Mouse (Mus musculus) olfactory bulb, adult 2 months (tissue): ENCODE measurements around the gene Slc6a5.

ENCODE experiments used
- CTCF ChIP-seq: fragments of 200-500 bp; IDR thresholded peaks from 2 replicates; pipeline ENCODE4 v1.5.1; 2012; ENCODE audit warnings: low read depth, mild to moderate bottlenecking, low read length, moderate library complexity; ENCODE audit not compliant: insufficient read depth
- POLR2A ChIP-seq: fragments of 200-500 bp; IDR thresholded peaks from 2 replicates; pipeline ENCODE4 v1.6.1; 2012; ENCODE audit warnings: mild to moderate bottlenecking, low read depth, low read length, moderate library complexity; ENCODE audit not compliant: insufficient read depth

GRCm38 (mm10) chr7:49936821-49937220, 26.9 kb downstream of the Slc6a5 start:
- TF ChIP-seq CTCF (no peak), POLR2A (no peak)
